Mouse (Mus musculus) hematopoietic stem cell, adult 5-6 weeks (primary cell): ENCODE measurements at regions not wholly inside any gene's neighbourhood (a gene's known extent, or its start where the extent isn't known, plus 50 kb on each side); places are given as distances from the start of the nearest gene placed in this dataset.

Source experiments
- ATAC-seq, 2 experiments: fragments of 125-278 bp in 1 of 2; replicated peaks in 1 of 2; 2 replicates each; pipeline ENCODE4 v1.8.0; 2016 to 2017; ENCODE audit warnings: inconsistent platforms in 2 of 2, mild to moderate bottlenecking in 2 of 2, moderate number of reproducible peaks in 2 of 2, low read depth in 1 of 2, moderate TSS enrichment in 1 of 2; ENCODE audit not compliant: low FRiP score in 2 of 2, poor library complexity in 2 of 2, severe bottlenecking in 2 of 2, insufficient read depth in 1 of 2, low TSS enrichment in 1 of 2

DNA sequence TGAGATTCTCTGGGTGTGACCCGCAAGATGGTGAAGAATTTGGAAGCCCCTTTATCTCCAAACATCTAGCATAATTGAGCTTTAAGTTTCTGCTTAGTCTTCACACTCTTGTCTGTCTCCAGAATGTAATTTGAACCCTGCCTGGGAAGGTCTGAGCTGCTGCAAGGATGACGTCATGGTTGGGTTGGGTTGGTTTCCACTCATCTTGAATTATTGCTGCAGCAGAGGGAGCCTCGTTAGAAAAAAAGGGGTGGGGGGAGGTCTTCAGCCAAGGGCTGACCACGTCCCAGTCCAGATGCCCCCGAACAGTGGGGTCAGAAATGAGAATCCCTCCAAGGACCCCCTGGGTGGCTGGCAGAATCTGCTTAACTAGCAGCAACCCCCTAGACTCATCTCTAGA is 158.1 kb upstream of the Sox11 start:
- no peak for ATAC-seq

- ATAC-seq: no peak
Observed at GRCm38 (mm10) chr12:27499276-27499675, 156.9 kb upstream of the Sox11 start.

GRCm38 (mm10) chr12:27496826-27497557 is 154.6 kb upstream of the Sox11 start:
- ATAC-seq: no peak

DNA sequence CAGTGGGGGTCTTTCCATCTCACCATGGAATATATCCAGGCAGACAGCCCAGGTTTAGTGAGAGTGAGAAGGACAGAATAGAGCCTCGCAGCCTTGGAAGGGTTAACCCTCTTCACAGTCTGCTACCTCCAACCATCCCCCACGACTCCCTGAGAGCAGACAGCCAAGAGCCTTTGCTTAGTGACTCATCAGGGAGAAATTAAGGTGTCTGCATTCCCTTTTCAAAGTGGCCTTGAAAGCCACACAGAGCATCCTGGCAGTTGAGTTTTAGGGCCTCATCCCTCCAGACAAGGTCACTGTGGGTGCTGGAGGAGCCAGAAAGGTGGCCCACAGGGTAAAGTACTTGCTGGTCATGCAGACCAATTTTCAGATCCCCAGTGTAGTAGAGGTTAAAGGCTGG is 149.9 kb upstream of the Sox11 start:
- ATAC-seq: no peak

DNA sequence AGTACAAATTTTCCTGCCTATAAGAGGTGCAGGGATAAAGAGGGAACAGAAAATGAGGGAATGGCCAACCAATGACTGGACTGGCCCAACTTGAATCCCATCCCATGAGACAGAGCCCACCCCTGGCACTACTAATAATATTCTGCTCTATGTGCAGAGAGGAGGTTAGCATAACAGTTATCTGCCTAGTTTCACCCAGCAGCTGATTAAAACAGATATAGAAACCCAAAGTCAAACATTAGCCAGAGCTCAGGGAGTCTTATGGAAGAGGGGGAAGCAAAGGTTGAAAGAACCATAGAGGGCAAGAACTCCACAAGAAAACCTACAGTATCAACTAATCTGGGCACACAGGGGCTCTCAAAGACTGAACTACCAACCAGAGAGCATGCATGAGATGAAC is 138.9 kb upstream of the Sox11 start:
- no peak for ATAC-seq

- ATAC-seq: no peak
Observed at GRCm38 (mm10) chr12:27479601-27480001, 137.2 kb upstream of the Sox11 start.

DNA sequence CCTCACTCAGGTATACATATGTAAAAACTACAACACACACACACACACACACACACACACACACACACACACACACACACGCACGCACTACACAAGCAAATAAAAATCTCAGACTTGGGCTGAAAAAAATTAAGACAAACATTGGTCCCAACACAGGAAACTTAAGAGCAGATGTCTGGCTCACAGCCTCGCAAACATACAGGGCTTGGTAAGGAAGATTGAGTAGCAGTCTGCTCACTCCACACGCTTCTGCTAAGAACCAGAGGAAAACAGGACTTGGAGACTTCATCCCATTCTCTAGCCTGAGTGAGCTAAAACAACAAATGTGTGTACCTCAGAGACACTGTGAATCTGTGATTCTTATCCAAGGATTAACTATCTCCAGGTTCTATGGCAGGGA is 132.3 kb upstream of the Sox11 start:
- ATAC-seq: no peak

- no peak for ATAC-seq
Observed at GRCm38 (mm10) chr12:27471557-27471956, 129.2 kb upstream of the Sox11 start.

- ATAC-seq: no peak
Observed at GRCm38 (mm10) chr12:27470346-27470745, 128.0 kb upstream of the Sox11 start.

- ATAC-seq: no peak
Observed at GRCm38 (mm10) chr12:27468782-27469181, 126.4 kb upstream of the Sox11 start.

- no peak for ATAC-seq
Observed at GRCm38 (mm10) chr12:27468141-27468540, 125.8 kb upstream of the Sox11 start.

- no peak for ATAC-seq
Observed at GRCm38 (mm10) chr12:27465499-27466150, 123.3 kb upstream of the Sox11 start.

- no peak for ATAC-seq
Observed at GRCm38 (mm10) chr12:27458674-27459073, 116.3 kb upstream of the Sox11 start.

DNA sequence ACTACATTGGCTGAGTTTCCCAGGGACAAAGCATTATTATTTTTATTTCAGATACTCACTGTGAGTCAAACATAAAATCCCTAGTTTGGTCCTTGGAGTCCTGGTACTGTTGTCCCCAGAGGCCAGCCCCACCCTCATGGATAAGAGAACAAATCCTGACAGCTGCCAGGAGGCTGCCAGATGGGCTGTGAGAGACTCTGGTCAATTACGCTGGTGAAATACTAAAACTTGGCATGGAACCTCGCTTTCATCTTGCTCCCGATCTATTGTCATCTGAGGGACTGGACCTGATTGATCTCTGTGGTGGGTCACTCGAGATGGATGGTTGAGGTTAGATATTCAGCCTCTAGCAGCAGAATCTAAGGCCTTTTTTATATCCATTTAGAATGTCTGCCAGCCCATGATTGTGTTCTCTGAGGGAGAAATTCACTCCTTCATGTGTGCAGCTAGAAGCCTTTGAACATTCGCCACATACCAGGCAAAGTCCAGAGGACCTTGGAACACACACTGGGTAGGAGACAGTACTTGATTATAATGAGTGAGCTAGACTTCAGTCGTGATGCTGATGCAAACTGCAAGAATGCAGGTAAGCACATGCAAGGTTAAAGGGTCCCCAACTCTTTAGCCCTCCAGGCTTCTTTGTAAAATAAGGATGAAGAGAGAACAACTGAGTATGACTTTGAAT is 95.4 kb upstream of the Sox11 start:
- no peak for ATAC-seq

DNA sequence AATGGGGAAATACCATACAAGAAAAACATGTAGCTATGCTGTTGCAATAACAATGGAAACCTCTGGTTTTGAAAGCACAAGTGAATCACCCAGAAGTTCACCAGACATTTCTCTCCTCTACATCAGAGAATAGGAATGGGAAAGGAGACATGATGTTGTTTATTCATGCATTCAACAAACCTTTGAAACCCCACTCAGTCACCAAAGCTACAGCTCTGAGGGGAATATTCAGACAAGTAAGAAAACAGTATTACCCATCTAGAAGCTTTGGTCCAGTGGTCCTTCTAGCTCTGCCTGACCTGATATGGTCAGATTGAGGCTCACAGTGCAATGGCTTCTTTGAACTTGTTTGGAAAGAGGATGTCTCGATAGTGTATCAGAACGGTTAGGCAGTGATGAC is 89.0 kb upstream of the Sox11 start:
- no peak for ATAC-seq

- no peak for ATAC-seq
Observed at GRCm38 (mm10) chr12:27417387-27418009, 75.1 kb upstream of the Sox11 start.

DNA sequence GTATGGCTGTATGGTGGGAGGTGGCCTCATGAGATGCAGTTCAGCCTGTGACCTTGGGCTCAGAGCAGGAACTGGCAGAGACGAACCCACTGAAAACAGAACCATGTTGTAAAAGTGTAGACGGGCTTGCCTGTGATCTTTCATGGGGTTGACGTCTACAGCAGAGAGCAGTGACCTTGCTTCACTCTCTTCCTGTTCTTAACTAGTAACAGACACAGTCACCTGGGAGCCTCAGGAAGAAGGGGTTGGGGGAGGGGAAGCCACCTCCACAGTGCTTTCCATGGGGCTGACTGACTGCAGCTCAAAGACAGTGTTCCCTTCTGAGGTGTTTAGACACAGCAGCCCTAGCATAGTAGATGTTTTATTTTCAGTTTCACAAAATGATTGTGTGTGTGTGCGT is 68.2 kb upstream of the Sox11 start:
- no peak for ATAC-seq

- ATAC-seq: no peak
Observed at GRCm38 (mm10) chr12:27408440-27408839, 66.1 kb upstream of the Sox11 start.
